Comparison of ENCODE assay signal across 13 mouse cellular contexts in genomic region chr14:73145531-73145930, GRCm38 (mm10).
"Had no signal": no experiment of that assay in that cellular context is flagged by ENCODE, and none has a peak within 500 bp of the region (broad histone marks: within the 10 kb centered on the region; RNA-seq: fewer than 3 reads in every experiment).

No protein-coding gene starts in this region.

- H3K4me3 ChIP-seq: neural tube, embryonic 12.5 days; neural tube, embryonic 13.5 days; neural tube, embryonic 15.5 days; stomach, embryonic 15.5 days had no signal

- H3K27ac ChIP-seq: neural tube, embryonic 12.5 days; neural tube, embryonic 13.5 days; neural tube, embryonic 15.5 days; stomach, embryonic 15.5 days; stomach, postnatal 0 days had no signal

- H3K4me2 ChIP-seq: neural tube, embryonic 15.5 days; stomach, embryonic 15.5 days had no signal

- DNase-seq: right cerebral cortex, adult 18-20 months; right cerebral cortex, postnatal 14 days; right cerebral cortex, postnatal 25 days; right cerebral cortex, postnatal 4 days; spleen, adult 18-20 months; thymus, adult 18-20 months; thymus, adult 2 months; thymus, postnatal 14 days had no signal

- H3K9ac ChIP-seq: neural tube, embryonic 12.5 days; neural tube, embryonic 15.5 days; stomach, embryonic 15.5 days had no signal

- H3K27me3 ChIP-seq: neural tube, embryonic 12.5 days; neural tube, embryonic 13.5 days; neural tube, embryonic 15.5 days; stomach, embryonic 15.5 days had no signal

- H3K36me3 ChIP-seq: neural tube, embryonic 12.5 days; neural tube, embryonic 13.5 days had no signal

- H3K9me3 ChIP-seq: neural tube, embryonic 12.5 days; neural tube, embryonic 13.5 days; neural tube, embryonic 15.5 days; stomach, embryonic 15.5 days had no signal
